Mouse (Mus musculus): ENCODE measurements around the gene Sash1. TPM values are rescaled to one million over a fixed set of nuclear protein-coding genes. Genes with fewer than 3 reads are reported as not detected.
"Not testable (repeated sequence)": the region's sequence is repeated elsewhere in the genome, so short reads cannot be mapped to it uniquely, and the experiment has no call there.

Sash1 gene
- total RNA-seq, 2 experiments from 2014 or later: 1.3 to 2.1 TPM

DNA sequence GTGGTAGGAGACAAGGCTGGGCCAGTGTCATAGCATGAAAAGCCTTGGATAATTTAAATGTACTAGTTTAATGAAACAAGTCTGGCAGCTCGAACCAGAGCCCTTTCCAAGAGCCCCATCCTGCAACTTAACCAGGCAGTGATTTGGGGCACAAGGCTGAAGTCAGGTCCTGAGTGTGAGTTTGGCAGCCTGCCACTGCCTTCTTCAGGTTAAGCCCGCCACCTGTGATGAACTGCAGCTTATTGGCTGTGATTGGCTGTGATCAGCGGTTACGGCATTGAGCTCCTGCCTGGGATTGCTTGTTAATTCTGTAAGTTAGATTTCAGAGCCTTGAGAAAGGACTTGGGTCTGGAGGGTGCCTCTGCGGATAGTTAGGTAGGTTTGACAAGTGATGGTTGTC is 168.7 kb downstream of the Sash1 start:
- ATAC-seq (replicated peaks; ENCODE audit: low FRiP score, poor library complexity, severe bottlenecking): no peak

DNA sequence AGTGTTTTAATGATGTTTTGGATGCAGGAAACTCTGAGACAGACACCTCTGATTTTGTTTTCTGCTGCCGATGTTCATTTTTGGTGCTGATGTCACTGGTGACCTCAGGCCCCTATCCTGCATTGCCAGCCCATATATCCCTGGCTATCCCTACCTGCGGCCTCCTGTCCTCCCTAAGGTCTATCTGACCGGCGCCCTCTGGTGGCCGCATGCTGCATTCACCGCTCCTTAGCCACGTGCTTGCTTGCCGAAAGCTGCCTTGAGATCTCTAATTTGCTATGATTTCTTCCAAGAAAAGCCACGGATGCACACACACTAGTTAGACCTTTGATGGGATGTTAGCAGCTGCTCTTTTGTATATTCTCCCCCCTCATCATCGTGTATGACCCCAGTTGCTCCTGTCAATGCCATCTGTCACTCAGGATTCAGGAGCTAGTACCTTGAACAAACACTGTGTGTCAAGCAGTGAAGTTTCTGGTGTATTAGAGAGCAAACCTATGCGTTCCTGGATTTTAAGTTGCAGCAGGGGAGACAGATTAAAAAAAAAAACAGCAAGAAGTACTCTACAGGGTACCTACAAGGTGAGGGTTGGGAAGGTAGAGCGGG is 170.1 kb downstream of the Sash1 start:
- no peak for ATAC-seq (replicated peaks; ENCODE audit: low FRiP score, poor library complexity, severe bottlenecking)

DNA sequence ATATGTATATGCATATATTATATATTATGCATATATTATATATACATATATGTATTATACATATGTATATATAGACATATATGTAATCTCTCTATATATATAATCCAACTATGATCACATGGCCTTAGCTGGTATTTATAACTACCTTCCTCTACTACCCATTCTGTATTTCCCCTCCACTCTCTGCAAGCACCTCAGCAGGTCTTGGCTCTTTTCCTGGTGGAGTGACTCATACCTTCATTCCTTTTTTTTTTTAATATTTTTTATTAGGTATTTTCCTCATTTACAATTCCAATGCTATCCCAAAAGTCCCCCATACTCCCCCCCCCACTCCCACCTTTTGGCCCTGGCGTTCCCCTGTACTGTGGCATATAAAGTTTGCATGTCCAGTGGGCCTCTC is 189.2 kb downstream of the Sash1 start:
- not testable (repeated sequence) for ATAC-seq (replicated peaks; ENCODE audit: low FRiP score, poor library complexity, severe bottlenecking)

DNA sequence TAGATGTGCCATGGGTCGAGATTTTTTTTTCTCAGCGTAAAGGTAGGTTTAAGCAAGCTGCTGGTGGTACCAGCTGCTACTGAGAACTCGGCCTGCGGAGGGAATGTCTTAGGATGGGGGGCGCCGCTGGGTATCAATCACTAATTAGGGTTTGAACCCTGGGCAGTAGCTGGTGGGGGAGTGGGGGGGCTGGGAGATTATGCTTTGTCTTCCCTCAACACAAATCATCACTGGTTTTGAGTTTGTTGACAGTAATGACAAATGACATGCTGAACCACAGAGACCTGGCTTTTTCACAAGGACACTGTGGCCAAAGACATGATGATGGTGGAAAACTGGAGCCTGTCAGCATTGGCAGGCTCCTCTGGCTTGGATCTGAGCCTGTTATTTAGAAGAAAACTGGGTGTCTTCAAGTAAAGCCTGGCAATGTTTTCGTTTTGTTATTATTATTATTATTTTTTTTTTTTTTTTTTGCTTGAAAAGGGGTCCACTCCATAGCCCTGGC is 191.8 kb downstream of the Sash1 start:
- no peak for ATAC-seq (replicated peaks; ENCODE audit: low FRiP score, poor library complexity, severe bottlenecking)

DNA sequence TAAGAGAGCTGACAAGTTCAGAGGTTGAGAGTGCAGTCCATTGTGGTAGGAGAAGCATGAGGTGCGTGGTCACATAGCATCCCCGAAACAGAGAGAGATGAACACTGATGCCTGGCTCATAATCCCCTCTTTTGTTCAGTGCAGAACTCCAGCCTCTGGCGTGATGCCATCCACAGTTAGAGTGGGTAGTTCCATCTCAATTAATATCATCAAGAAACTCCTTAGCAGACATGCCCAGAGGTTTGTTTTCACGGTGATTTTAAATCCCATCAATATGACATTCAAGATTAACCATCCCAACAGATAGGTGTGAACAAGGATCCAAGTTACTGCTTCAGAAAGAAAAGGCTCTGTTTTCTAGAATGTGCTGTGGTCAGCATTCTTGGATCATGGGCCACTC is 192.3 kb downstream of the Sash1 start:
- no peak for ATAC-seq (replicated peaks; ENCODE audit: low FRiP score, poor library complexity, severe bottlenecking)

- no peak for ATAC-seq (replicated peaks; ENCODE audit: low FRiP score, poor library complexity, severe bottlenecking)
Observed at GRCm38 (mm10) chr10:8692531-8692930, 193.3 kb downstream of the Sash1 start.

- no peak for ATAC-seq (replicated peaks; ENCODE audit: low FRiP score, poor library complexity, severe bottlenecking)
Observed at GRCm38 (mm10) chr10:8686219-8686618, 199.7 kb downstream of the Sash1 start.

GRCm38 (mm10) chr10:8685269-8685668 is 200.6 kb downstream of the Sash1 start:
- no peak for ATAC-seq (replicated peaks; ENCODE audit: low FRiP score, poor library complexity, severe bottlenecking)

GRCm38 (mm10) chr10:8682900-8683299 is 203.0 kb downstream of the Sash1 start:
- no peak for ATAC-seq (replicated peaks; ENCODE audit: low FRiP score, poor library complexity, severe bottlenecking)

DNA sequence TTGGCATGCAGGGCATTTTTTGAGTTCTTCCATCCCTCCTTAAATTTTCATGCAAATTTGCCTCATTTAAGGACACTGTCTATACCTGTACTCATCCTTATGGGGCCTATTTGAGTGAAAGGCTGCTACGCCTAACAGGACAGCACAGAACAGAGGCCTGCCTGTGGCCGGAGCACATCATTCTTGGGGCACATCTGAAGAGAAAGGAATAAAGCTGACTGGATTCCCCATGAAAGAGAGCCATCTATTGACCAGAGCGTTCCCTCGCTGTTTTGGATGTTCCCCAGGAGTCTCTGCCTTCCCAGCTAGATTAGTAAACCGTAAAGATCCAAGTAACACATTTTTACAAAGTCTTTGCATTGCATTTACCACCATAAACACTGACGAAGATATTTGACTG is 203.5 kb downstream of the Sash1 start:
- ATAC-seq (replicated peaks; ENCODE audit: low FRiP score, poor library complexity, severe bottlenecking): no peak

DNA sequence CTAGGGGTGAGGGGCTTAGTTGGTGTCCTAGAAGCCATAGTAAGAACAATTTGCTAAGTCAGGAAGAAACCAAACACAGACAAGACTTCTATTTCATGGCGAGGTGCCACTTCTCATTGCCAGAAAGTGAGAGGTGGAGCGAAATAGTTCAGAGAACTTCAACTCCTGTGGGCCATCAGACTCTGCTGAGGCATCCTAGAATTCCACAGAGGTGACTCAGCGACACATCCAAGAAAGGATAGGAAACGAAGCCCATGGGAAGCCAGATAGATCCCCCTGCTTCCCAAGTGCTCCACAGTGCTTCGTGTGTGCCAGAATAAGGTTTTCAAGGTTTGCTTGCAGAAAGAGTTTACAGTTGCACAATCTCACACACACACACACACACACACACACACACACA is 209.1 kb downstream of the Sash1 start:
- ATAC-seq (replicated peaks; ENCODE audit: low FRiP score, poor library complexity, severe bottlenecking): no peak

Measured in erythroid progenitor cell, adult 5-6 weeks (primary cell).